Mouse (Mus musculus): ENCODE data around the gene Pum1. TPM values are rescaled to one million over a fixed set of nuclear protein-coding genes. Genes with fewer than 3 reads are reported as not detected.

Pum1 gene
- polyA plus RNA-seq, 1 experiment: 58.1 TPM

- TF ChIP-seq POLR2A (IDR thresholded peaks at IDR 0.05; ENCODE audit: extremely low read depth, insufficient read depth, low read length): no peak
- no peak for TF ChIP-seq CTCF (IDR thresholded peaks at IDR 0.05; ENCODE audit: extremely low read depth, insufficient read depth, low read length)
Measured at GRCm38 (mm10) chr4:130693936-130694335, 30.8 kb downstream of the Pum1 start.

GRCm38 (mm10) chr4:130694982-130695381, 31.9 kb downstream of the Pum1 start:
- TF ChIP-seq POLR2A (IDR thresholded peaks at IDR 0.05; ENCODE audit: extremely low read depth, insufficient read depth, low read length) (no peak), CTCF (IDR thresholded peaks at IDR 0.05; ENCODE audit: extremely low read depth, insufficient read depth, low read length) (no peak)
- Histone ChIP-seq H3K4me1 (ENCODE audit: control insufficient read depth, insufficient read depth, low read length) (peaks cover 1% of the 10 kb centered on the region; the same call in 1 of the 2 replicates), H3K27ac (ENCODE audit: insufficient read depth, low read length) (no peak overlapping the region), H3K4me3 (ENCODE audit: insufficient read depth, low read length) (no peak overlapping the region)

More at GRCm38 (mm10) chr4:130693936-130694335, 30.8 kb downstream of the Pum1 start:
- H3K27ac ChIP-seq (ENCODE audit: insufficient read depth, low read length): no peak overlapping the region
- no peak overlapping the region for H3K4me3 ChIP-seq (ENCODE audit: insufficient read depth, low read length)
- peaks cover 1% of the 10 kb centered on the region; the same call in 1 of the 2 replicates for H3K4me1 ChIP-seq (ENCODE audit: control insufficient read depth, insufficient read depth, low read length)

- Histone ChIP-seq H3K27ac (ENCODE audit: insufficient read depth, low read length) (no peak overlapping the region), H3K4me1 (ENCODE audit: control insufficient read depth, insufficient read depth, low read length) (peaks cover 2% of the 10 kb centered on the region), H3K4me3 (ENCODE audit: insufficient read depth, low read length) (no peak overlapping the region)
- TF ChIP-seq POLR2A (IDR thresholded peaks at IDR 0.05; ENCODE audit: extremely low read depth, insufficient read depth, low read length) (no peak), CTCF (IDR thresholded peaks at IDR 0.05; ENCODE audit: extremely low read depth, insufficient read depth, low read length) (no peak)
Measured at GRCm38 (mm10) chr4:130701061-130701460, 37.9 kb downstream of the Pum1 start.

GRCm38 (mm10) chr4:130702835-130703535, 39.9 kb downstream of the Pum1 start:
- TF ChIP-seq POLR2A (IDR thresholded peaks at IDR 0.05; ENCODE audit: extremely low read depth, insufficient read depth, low read length): no peak
- no peak overlapping the region for H3K27ac ChIP-seq (ENCODE audit: insufficient read depth, low read length)

GRCm38 (mm10) chr4:130703601-130704000, 40.5 kb downstream of the Pum1 start:
- H3K27ac ChIP-seq (ENCODE audit: insufficient read depth, low read length): no peak overlapping the region
- TF ChIP-seq POLR2A (IDR thresholded peaks at IDR 0.05; ENCODE audit: extremely low read depth, insufficient read depth, low read length) (no peak), CTCF (IDR thresholded peaks at IDR 0.05; ENCODE audit: extremely low read depth, insufficient read depth, low read length) (no peak)
- peaks cover 5% of the 10 kb centered on the region for H3K4me1 ChIP-seq (ENCODE audit: control insufficient read depth, insufficient read depth, low read length)
- no peak overlapping the region for H3K4me3 ChIP-seq (ENCODE audit: insufficient read depth, low read length)

More at GRCm38 (mm10) chr4:130702835-130703535, 39.9 kb downstream of the Pum1 start:
- Histone ChIP-seq H3K4me3 (ENCODE audit: insufficient read depth, low read length) (no peak overlapping the region), H3K4me1 (ENCODE audit: control insufficient read depth, insufficient read depth, low read length) (peaks cover 2% of the 10 kb centered on the region)

GRCm38 (mm10) chr4:130704615-130705014, 41.5 kb downstream of the Pum1 start:
- peaks cover 6% of the 10 kb centered on the region for H3K4me1 ChIP-seq (ENCODE audit: control insufficient read depth, insufficient read depth, low read length)
- H3K4me3 ChIP-seq (ENCODE audit: insufficient read depth, low read length): no peak overlapping the region
- TF ChIP-seq CTCF (IDR thresholded peaks at IDR 0.05; ENCODE audit: extremely low read depth, insufficient read depth, low read length): no peak
- no peak for TF ChIP-seq POLR2A (IDR thresholded peaks at IDR 0.05; ENCODE audit: extremely low read depth, insufficient read depth, low read length)
- no peak overlapping the region for H3K27ac ChIP-seq (ENCODE audit: insufficient read depth, low read length)

- Histone ChIP-seq H3K27ac (ENCODE audit: insufficient read depth, low read length) (no peak overlapping the region), H3K4me1 (ENCODE audit: control insufficient read depth, insufficient read depth, low read length) (peaks cover 4% of the 10 kb centered on the region), H3K4me3 (ENCODE audit: insufficient read depth, low read length) (no peak overlapping the region)
- no peak for TF ChIP-seq POLR2A (IDR thresholded peaks at IDR 0.05; ENCODE audit: extremely low read depth, insufficient read depth, low read length)
- no peak for TF ChIP-seq CTCF (IDR thresholded peaks at IDR 0.05; ENCODE audit: extremely low read depth, insufficient read depth, low read length)
Measured at GRCm38 (mm10) chr4:130706215-130707000, 43.3 kb downstream of the Pum1 start.

- no peak for TF ChIP-seq POLR2A (IDR thresholded peaks at IDR 0.05; ENCODE audit: extremely low read depth, insufficient read depth, low read length)
- H3K4me1 ChIP-seq (ENCODE audit: control insufficient read depth, insufficient read depth, low read length): peaks cover 9% of the 10 kb centered on the region
- H3K4me3 ChIP-seq (ENCODE audit: insufficient read depth, low read length): no peak overlapping the region
- H3K27ac ChIP-seq (ENCODE audit: insufficient read depth, low read length): no peak overlapping the region
Measured at GRCm38 (mm10) chr4:130711353-130711848, 48.3 kb downstream of the Pum1 start.

GRCm38 (mm10) chr4:130712341-130712740, 49.2 kb downstream of the Pum1 start:
- TF ChIP-seq CTCF (IDR thresholded peaks at IDR 0.05; ENCODE audit: extremely low read depth, insufficient read depth, low read length) (no peak), POLR2A (IDR thresholded peaks at IDR 0.05; ENCODE audit: extremely low read depth, insufficient read depth, low read length) (no peak)
- H3K4me1 ChIP-seq (ENCODE audit: control insufficient read depth, insufficient read depth, low read length): peaks cover 9% of the 10 kb centered on the region
- H3K27ac ChIP-seq (ENCODE audit: insufficient read depth, low read length): no peak overlapping the region
- H3K4me3 ChIP-seq (ENCODE audit: insufficient read depth, low read length): no peak overlapping the region
